Mouse (Mus musculus) CD8-positive naive resting alpha-beta T cell, adult 2 months (primary cell): Measurements from ENCODE around the gene Tab1.

Source experiments
- DNase-seq, 2 experiments: peaks; one replicate each; pipeline ENCODE4 v3.0.0; 2022; ENCODE audit warnings: low read depth in 2 of 2, low spot score in 2 of 2

Gene Tab1

DNA sequence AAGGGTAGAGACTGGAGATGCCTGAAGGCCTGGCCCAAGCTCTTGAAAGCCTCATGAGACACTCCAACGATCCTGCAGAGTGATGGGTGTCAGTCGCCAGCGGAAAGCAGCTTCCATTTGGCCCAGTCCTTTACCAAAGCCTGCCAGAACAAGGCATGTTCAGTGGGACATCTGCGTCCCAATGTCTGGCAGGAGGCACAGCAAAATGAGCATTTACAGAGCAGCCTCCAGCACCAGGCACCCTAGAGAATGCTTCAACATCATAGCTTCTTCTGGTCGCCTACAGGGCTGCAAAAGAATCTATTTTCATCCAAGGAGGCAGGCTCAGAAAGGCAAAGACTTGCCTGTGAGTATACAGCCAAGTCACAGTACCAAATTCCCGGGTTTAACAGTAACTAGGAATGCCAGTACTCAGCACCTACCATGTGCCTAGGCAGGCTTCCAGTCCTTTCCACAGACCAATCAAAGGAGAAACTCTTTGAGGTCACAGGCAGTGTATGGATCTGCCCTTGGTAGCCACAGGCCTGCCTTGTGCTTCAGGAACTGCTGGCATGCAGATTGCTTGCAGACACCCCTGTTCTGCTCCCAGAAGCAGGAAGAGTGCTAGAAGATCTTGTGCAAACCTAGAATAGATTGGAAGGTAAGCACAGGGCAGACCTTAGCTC, 69.3 kb downstream of the Tab1 start:
- DNase-seq, result no peak

DNA sequence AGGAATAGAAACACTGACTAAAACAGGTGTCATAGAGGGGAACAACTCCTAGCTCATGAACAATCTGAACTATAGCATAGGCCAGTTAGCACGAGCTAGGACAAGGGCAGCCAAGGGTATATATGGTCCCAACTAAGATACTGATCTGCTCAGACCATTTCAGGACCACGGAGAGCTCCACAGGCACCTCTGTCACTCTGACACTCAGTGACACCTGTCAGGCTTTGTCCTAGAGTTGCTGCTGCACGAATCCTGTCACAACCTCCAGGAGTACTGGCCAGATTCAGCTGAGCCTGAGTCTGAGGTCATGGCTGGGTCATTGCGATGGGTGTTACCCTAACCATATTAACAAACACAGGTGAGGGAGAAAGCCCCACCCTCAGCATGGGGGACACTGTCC, 70.5 kb downstream of the Tab1 start:
- DNase-seq, result no peak

DNA sequence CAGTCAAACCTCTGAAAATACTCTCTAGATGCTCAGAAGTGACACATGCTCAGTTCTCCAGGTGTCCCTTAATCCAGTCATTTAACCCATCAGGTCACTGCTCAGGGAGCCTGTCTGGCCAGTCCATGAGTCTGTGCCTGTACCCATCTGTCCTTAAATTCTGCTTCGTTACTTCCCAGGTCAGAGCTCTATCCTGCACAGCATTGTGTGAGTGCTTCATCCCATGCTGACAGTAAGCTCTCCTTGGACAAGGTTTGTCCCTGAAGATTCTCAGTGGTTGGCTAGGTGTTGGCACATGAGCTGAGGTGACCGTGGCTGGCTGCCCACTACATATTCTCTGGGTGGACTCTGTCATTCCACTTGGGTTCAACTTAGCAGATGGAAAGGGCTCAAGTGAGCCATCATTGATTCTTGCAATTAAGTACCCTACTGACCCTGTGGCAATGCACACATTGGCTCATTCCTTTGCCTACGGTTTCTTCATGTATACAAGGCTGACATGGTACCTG, 73.2 kb downstream of the Tab1 start:
- no peak for DNase-seq

DNA sequence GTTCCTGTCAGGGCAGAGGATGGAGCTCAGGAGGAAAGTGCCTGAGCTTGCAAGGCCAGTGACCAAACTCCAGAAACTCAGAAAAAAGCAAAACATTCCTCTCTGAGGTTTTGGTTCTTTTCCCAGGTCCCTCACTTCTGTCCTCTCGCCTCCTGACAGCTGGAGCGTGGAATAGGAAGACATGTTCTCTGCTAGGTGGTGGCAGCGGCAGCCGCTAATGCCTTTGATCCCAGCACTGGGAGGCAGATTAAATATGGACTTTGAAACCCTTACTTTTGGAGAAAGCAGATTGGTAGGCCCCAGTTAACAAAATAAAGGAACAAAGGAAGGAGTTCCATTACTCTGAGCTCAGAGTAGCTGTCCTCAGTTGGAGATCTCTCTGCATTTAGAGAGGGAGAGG, 75.5 kb downstream of the Tab1 start:
- DNase-seq, result no peak
